Mouse (Mus musculus) layer of hippocampus, postnatal 36 days (tissue): ENCODE measurements at regions not wholly inside any gene's neighbourhood (a gene's known extent, or its start where the extent isn't known, plus 50 kb on each side); places are given as distances from the start of the nearest gene placed in this dataset.
A peak's percentile ranks its signal among the peaks of the same experiment; 100 is the strongest.
"Not testable (repeated sequence)": the region's sequence is repeated elsewhere in the genome, so short reads cannot be mapped to it uniquely, and the experiment has no call there.

Source experiments
- DNase-seq, 2 experiments: peaks; one replicate each; pipeline ENCODE4 v3.0.0; 2022

DNA sequence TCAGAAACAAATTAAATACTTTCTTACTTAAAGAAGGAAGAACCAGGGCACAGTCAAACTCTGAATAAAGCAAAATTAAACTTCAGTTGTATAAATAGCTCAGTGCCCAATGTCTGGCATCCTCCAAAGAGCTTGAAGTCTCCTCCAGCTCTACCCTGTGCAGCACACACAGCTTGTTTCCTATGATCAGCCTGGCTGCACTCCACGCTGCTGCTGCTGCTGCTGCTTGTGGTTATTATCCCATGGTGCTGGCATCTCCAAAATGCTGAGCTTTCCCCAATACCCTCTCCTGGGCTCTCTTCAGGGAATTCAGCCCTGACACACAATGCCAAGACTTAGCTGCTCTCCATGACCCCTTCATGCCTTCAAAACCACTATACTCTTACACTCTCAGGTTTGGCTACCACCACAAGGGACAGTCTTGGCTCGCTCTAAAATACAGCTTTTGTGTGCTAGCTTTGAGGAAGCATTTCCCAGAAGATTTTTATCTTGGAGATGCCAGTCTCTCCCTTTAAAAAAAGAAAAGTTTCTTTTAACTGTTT, 121.0 kb downstream of the Rab10 start:
- DNase-seq = not testable (repeated sequence)

DNA sequence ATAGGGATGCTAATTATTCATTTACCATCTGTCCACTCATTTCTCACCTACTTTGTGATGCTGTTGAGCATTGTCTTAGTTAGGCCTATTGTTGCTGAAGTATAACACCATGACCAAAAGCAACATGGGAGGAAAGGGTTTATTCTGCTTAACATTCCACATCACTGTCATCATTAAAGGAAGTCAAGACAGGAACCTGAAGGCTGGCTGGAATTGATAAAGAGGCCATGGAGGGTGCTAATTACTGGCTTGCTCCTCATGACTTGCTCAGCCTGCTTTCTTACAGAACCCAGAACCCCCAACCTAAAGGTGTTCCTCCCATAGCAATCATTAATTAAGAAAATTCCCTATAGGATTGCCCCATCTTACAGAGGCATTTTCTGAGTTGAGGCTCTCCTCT, 121.6 kb downstream of the Rab10 start:
- DNase-seq = no peak

DNA sequence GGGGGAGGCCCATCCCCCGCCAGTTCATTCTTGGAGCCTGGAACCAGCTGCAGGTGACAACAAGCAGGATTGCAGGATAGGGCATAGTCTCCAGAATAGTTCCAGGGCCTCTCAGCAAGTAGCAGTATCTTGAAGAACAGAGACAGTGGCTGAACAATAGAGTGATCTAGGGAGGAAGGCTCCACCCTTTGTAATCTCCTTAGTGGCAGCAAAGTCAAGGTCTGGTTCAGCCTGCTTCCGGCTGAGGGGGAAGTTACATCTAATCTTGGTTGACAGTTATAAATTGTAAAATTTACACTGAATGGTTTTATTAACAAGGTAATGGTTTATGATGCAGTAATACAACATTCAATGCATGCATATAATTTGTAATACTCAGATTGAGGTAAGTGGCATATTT, 136.4 kb downstream of the Rab10 start:
- no peak for DNase-seq

DNA sequence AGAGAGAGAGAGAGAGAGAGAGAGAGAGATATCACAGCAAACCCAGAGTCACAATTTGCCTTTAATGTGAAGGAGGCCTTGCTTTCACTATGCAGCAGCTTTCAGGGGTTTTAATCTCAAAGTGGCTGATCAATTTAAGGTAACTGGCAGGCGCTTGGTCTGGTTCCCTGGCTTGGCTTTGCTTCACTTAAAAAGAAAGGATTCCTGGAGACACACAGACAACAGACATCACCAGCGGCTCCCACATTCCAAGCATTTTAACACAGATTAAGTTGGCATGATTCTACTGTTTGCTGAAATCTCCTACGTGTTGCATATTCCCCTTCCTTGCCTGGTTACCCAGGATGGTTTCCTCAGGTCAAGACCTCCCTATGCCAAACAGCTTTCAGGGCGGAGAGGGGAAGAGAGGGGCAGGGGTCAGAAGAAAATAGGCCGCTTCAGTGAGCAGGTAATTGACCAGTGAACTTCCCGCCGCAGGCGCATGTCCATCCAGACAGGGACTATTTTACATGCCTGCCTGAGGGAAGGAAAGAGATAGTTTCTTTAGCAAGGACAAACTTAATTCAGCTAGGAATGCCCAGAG, 140.0 kb downstream of the Rab10 start:
- DNase-seq = not testable (repeated sequence)

DNA sequence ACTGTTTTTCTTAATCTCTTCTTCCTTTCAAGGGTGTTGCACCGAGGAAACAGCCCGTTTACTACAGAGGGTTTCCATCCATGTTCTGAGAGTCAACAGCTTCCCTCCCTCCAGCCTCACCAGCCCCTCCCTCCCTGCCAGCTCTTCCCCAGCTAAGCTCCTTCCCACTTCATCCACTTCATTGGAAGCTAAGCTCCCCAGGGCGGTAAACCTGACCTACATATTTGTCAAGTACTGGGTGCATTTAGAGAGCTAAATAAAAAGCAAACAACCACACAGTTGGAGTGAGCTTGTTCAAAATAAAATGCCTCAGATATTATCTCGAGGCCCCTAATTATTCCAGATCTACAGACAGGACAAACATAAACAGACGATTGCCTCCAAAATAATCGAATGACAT, 148.1 kb downstream of the Rab10 start:
- not testable (repeated sequence) for DNase-seq

DNA sequence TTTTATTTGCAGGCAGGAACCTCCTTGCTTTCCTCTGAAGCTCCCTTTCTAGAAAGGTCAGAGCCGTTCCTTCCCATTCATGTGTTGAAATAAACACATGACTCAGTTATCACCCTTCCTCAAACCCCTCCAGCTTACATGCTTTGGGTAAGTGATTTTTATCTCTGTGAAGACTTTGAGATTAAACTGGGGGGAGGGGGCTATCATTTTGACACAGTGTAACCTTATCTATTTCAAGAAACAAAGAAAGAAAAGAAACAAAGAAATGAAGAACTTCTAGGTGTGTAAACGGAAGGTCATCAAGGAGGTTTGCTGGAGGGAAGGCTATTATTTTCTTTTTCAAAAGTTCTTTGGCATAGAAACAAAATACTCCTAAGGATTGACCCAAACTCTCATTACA, 151.0 kb downstream of the Rab10 start:
- DNase-seq = not testable (repeated sequence)

DNA sequence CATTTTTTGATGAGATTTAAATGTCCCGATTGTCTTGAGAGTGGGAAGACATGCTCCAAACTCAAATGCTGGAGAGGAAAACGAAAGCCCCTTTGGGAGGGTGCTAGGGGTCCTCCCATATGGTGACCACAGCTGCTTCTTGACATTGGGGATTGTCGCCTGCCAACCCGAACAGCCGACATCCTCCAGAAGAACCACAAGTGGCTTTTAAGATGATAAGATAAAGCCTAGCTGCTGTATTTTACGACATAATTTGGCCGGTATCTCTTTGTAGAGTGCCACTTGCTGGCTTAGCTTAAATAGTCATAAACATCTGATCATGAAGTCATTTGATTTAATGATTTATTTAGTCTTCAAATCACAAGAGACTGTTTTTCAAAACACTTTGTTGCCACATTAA, 156.1 kb downstream of the Rab10 start:
- DNase-seq = not testable (repeated sequence)

DNA sequence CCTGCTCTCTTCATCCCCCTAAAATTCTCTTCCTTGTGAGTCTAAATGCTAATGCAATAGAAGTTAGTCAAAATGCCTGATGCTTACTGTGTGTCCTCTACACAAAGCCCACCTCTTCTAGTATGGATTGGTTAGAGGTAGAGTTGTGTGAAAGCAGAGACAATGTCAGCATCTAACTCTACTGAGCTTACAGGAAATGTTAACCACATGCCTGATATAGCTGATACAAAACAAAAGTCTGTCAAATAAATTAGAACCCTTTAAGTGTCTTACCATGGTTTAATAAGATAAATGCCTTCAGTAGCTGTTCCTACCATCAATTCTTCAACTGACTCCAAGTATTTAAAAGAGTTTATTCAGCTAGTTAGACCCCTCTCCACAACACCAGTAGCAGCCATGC, 177.2 kb downstream of the Rab10 start:
- not testable (repeated sequence) for DNase-seq

DNA sequence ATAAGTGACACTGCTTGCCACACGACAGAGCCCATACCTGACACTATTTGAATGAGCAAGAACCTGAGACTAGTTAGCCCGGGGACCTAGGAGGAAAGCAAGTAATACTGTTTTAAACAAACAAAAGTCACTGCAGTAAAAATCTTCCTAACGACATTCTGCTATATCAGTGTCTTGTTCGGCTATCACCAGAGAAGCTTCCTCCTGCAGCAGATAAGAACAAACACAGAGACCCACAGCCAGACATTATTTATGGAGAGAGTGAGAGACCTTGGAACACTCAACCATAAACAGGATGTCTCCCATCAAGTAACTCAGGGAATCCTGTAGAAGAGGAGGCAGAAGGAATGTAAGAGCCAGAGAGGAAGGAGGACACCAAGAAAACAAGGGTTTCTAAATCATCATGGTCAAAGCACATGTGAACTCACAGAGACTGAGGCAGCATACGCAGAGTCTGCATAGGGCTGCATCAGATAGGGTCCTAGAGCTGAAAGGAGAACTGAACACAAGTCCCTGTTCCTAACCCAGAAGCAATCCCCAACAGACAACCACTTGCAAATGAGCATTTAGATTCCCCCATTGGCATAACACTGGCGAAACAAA, 178.5 kb downstream of the Rab10 start:
- not testable (repeated sequence) for DNase-seq

DNA sequence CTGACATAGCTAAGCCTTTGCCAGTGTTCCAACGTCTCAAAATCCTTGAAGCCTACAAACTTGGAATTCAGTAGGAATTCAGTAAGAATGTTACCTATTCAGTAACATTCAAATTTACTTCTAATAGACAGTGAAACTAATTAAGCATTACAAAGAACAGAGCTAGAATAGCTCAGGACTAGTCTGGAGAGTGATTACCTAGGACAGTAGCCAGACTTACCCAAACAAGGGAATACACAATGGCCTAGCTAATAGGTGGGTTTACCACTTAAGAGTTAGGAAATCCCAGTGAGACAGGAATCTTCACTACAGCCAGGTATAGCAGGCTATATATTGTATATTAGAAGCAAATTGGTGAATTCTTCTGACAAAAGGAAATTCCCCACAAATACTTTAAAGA, 182.4 kb downstream of the Rab10 start:
- not testable (repeated sequence) for DNase-seq

DNA sequence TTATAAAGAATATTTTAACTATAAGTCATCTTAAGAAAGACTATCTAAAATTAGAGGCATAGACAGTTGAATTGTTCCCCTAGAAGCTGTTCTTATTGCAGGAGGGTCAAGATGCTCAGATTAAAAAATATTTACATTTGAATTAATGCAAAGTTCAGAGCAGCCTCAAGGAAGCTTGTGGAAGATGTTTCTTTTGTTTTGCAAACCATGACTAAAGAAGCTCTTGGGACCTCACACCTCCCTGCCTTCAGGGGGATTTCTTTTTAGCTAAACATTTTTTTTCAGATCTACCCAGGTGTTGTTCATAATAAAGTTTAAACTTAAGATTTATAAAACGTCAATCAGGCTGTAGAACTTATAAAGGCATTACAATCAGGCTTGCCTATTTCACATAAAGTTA, 185.7 kb downstream of the Rab10 start:
- no peak for DNase-seq

DNA sequence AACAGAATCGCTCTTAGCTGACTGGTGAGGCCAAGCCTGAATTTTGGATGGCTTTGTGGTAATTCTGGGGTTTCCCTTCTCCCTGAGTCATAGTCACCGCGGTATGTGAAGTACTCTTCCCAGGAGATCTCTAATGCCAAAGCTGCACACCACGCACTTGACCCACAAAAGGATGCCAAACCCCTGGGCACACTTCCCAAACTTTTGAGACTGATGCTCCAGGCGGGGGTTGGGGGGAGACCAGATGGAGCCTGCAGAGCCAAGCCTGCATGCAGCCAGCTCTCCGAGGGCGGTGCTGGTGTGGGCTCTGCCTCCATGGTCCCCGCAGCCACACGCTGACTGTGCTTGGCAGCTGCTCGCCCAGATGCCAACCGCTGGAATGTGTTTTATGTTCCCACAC, 199.2 kb downstream of the Rab10 start:
- not testable (repeated sequence) for DNase-seq

DNA sequence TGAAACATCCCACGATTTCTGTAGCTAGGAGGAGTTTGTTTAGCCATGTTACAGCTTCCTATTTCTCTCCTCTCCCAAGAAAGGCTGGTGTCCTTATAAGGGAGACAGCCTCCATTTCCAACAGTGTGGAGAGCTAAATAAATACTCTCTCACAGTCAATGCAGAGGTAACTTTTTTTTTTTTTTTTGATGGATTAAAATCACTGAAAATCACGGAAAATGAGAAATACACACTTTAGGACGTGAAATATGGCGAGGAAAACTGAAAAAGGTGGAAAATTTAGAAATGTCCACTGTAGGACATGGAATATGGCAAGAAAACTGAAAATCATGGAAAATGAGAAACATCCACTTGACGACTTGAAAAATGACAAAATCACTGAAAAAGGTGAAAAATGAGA, 200.1 kb downstream of the Rab10 start:
- DNase-seq = peak; percentile 80 to 84

DNA sequence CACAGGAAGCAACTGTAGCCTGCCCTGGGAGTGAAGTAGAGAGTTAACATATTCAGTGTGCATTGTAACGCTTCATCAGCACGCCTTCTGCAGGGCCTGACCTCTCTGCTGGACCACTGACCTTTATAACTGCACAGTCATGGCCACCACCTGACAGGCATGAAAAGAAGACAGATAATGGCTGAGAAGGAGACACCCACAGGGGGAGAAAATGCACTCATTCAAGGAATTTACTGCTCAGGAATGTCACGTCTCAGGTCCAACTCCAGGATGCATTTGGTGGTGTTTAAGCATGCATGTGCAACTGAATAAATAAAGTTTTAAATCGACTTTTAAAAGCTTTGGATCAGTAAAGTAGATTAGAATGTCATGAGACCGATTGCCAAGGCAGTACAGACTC, 207.8 kb downstream of the Rab10 start:
- DNase-seq = not testable (repeated sequence)

DNA sequence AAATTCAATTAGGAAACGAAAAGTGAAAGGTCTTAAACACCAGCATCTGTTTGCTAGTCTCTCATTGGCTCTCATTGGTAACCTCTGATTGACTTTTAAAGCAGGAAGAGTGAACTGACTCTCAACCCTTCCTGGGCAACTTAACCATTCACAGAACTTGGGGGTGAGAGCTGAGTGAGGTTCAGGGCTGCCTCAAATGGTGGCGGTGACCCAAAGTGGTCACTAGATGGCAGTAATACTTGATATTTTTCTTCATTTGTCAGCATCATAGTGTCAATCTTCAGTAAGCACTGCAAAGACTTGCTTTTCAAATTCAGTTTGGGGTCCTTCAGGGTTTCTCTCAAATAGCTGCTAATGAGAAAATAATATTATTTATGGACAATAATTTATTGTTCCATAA, 211.6 kb downstream of the Rab10 start:
- peak; percentile 26 to 60 for DNase-seq

DNA sequence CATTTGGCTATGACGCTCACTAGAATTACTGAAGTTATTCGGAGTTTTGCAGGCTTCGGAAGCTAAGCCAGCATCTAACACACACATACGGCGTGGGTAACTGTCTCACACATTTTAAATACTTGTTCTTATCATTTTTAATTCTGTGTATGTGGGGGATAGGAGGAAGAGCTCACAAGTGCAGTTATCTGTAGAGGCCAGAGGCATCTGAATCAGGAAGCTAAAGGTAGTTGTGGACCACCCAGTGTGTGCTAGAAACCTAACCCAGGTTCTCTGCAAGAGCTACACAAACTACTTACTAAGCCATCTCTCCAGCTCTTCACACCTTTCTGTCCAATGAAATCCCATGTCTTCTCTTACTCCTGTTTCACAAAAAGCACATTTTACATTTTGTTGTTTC, 215.3 kb downstream of the Rab10 start:
- DNase-seq = no peak

DNA sequence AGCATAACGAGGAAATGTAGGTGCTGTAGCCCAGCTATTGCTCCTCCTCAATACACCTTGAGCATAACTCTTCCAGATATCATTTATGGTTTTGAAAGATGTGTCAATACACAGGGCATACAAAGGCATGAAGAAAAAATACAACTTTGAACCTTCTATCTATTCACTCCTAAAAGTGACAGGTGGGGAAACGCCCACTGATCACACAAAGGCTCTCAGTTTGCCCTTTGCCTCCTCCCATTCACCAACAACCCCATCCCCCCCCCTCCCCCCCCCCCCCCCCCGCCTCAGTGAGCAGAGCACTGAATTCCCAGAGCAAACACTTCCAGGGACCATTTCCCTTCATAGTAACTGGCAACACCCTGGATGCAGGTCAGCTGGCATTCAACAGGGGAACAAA, 216.8 kb downstream of the Rab10 start:
- DNase-seq = not testable (repeated sequence)

DNA sequence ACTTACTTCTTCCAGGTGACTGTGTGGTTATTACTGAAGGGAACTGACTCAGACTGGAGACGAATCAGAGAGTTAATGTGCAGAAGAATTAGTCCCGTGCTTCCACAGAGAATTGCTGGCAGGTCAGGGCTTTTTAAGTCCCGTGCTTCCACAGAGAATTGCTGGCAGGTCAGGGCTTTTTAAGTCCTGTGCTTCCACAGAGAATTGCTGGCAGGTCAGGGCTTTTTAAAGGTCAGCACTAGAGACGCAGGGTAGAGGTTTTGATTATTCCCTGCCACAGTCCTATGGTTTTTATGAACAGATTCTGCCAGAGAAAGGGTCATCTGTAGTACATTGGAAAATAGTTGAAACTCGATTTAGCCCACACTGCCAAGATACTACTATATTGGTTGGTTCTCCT, 260.2 kb downstream of the Rab10 start:
- DNase-seq = not testable (repeated sequence)

DNA sequence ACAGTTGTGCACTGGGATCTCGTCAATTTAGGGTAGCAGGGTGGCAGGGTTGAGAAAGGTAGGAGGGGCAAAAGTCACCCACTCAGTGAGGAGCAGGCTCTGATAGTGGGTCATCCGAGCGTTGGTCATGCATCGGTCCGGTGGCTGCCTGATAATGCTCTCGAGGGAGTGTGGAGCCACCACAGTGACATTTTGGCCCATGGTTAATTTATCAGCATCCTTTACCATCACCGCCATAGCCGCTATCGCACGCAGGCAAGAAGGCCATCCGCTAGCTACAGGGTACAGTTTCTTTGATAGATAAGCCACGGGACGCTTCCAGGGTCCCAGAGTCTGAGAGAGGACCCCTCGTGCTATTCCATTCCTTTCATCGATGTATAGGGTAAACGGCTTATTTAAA, 291.3 kb downstream of the Rab10 start:
- DNase-seq = not testable (repeated sequence)

DNA sequence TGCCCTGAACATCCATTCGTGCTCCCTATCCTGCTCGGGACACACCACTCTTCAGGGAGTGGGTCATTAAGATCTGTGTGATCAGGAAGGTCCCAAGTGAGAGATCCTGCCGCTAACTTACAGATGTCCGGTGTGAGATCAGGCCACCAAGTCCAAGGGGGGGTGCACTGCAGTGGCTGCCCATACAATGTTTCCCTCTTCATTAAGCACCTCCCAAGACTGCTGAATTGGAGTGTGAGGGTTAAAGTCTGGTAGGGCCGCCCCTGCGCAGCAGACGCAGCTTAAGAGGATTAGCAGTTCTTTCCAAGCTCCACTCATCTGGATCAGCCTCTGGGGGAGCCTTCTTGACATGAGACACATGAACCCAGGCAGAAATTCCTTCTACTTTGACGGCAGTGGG, 293.0 kb downstream of the Rab10 start:
- DNase-seq = not testable (repeated sequence)
